Mouse (Mus musculus) lung, postnatal 0 days (tissue): ENCODE results near the gene Krt18.

ENCODE experiments used
- CTCF ChIP-seq: IDR thresholded peaks from 2 replicates; pipeline ENCODE4 v1.5.1; 2016; ENCODE audit warnings: antibody characterized with exemption, mild to moderate bottlenecking
- EP300 ChIP-seq: IDR thresholded peaks from 2 replicates; pipeline ENCODE4 v1.6.1; 2016; ENCODE audit warnings: antibody characterized with exemption, mild to moderate bottlenecking, control low read depth

DNA sequence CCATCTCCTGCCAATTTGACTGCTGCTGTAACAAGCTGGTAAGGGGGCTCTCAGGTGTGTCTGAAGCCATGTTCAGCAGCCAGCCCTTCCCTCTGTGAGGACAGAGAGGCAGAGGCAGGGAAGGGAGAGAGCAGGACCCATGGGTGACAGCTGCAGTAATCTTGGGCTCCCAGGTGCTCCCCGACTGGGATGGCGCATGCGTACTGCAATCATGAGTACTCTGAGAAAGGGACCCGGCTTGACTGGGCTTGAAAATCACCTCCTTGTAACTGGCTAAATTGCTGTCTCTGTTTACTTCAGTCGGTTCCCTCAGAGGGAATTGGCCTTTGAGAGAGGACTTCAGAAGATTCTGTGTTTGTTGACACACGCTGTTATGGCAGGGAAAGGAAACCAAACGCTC lies 14.0 kb downstream of the Krt18 start:
- TF ChIP-seq CTCF, result no peak
- no peak for TF ChIP-seq EP300
